Mouse (Mus musculus) myocyte (in vitro differentiated cells): ENCODE measurements around the gene Lrmda. TPM values are rescaled to one million over a fixed set of nuclear protein-coding genes. Genes with fewer than 3 reads are reported as not detected.

Source experiments
- H3K27me3 ChIP-seq: one replicate; pipeline ENCODE4 v1.6.1; 2011; ENCODE audit not compliant: control insufficient read depth, insufficient read depth, insufficient read length
- H3K36me3 ChIP-seq: one replicate; pipeline ENCODE4 v1.6.1; 2011; ENCODE audit not compliant: control insufficient read depth, insufficient read depth
- H3K4me2 ChIP-seq: one replicate; pipeline ENCODE4 v1.6.1; 2011; ENCODE audit warnings: low read depth, control low read depth
- H3K4me3 ChIP-seq: one replicate; pipeline ENCODE4 v1.5.1; 2011; ENCODE audit warnings: mild to moderate bottlenecking, control low read depth, moderate library complexity
- H3K79me2 ChIP-seq: one replicate; pipeline ENCODE4 v1.6.1; 2011; ENCODE audit not compliant: control insufficient read depth, insufficient read depth
- H3ac ChIP-seq: one replicate; pipeline ENCODE4 v1.6.1; 2011; ENCODE audit not compliant: control insufficient read depth, insufficient read length
- CEBPB ChIP-seq: IDR thresholded peaks from 2 replicates; pipeline ENCODE4 v1.6.1; 2011; ENCODE audit warnings: mild to moderate bottlenecking, moderate library complexity; ENCODE audit not compliant: poor library complexity, insufficient read depth, severe bottlenecking
- E2F4 ChIP-seq: IDR thresholded peaks from one replicate; pipeline ENCODE4 v1.6.1; 2011; ENCODE audit warnings: mild to moderate bottlenecking, control low read depth, moderate library complexity; ENCODE audit not compliant: insufficient read depth
- MAX ChIP-seq: IDR thresholded peaks from one replicate; pipeline ENCODE4 v1.6.1; 2011; ENCODE audit warnings: low read depth, mild to moderate bottlenecking, control low read depth
- MYOD1 ChIP-seq, 3 experiments: IDR thresholded peaks; one replicate each; pipeline ENCODE4 v1.6.1; 2011; ENCODE audit warnings: control low read depth in 2 of 3, low read depth in 2 of 3, mild to moderate bottlenecking in 2 of 3, moderate library complexity in 1 of 3; ENCODE audit not compliant: insufficient read length in 2 of 3, control insufficient read depth in 1 of 3
- MYOG ChIP-seq, 3 experiments: IDR thresholded peaks; one replicate each; pipeline ENCODE4 v1.6.1; 2011; ENCODE audit warnings: control low read depth in 2 of 3, low read depth in 2 of 3, mild to moderate bottlenecking in 2 of 3; ENCODE audit not compliant: insufficient read length in 2 of 3, control insufficient read depth in 1 of 3, insufficient read depth in 1 of 3
- POLR2A ChIP-seq: IDR thresholded peaks from one replicate; pipeline ENCODE4 v1.6.1; 2011; ENCODE audit warnings: low read depth, mild to moderate bottlenecking, control low read depth, moderate library complexity; ENCODE audit not compliant: insufficient read length
- POLR2AphosphoS2 ChIP-seq: IDR thresholded peaks from one replicate; pipeline ENCODE4 v1.6.1; 2011; ENCODE audit warnings: low read depth, control low read depth; ENCODE audit not compliant: insufficient read length
- REST ChIP-seq: IDR thresholded peaks from one replicate; pipeline ENCODE4 v1.6.1; 2011; ENCODE audit warnings: mild to moderate bottlenecking, control low read depth, moderate library complexity; ENCODE audit not compliant: insufficient read depth, insufficient read length
- SRF ChIP-seq: IDR thresholded peaks from one replicate; pipeline ENCODE4 v1.6.1; 2011; ENCODE audit warnings: low read depth; ENCODE audit not compliant: control insufficient read depth, insufficient read length
- TCF12 ChIP-seq: IDR thresholded peaks from one replicate; pipeline ENCODE4 v1.6.1; 2011; ENCODE audit warnings: mild to moderate bottlenecking, control low read depth; ENCODE audit not compliant: poor library complexity, insufficient read depth, severe bottlenecking
- TCF3 ChIP-seq: IDR thresholded peaks from one replicate; pipeline ENCODE4 v1.6.1; 2011; ENCODE audit warnings: low read depth, control low read depth; ENCODE audit not compliant: insufficient read length
- USF1 ChIP-seq: IDR thresholded peaks from one replicate; pipeline ENCODE4 v1.6.1; 2011; ENCODE audit warnings: low read depth, mild to moderate bottlenecking, control low read depth, moderate library complexity
- polyA plus RNA-seq: library from polyadenylated mRNA; unstranded; fragments of >200 nt; fragmentation: generic; extraction: Trizol; gene quantifications from one replicate; pipeline ENCODE4 v1.2.1, GENCODE M21; 2012; ENCODE audit warnings: missing spikeins

The Lrmda gene
- polyA plus RNA-seq, 1 experiment = 1.9 TPM

DNA sequence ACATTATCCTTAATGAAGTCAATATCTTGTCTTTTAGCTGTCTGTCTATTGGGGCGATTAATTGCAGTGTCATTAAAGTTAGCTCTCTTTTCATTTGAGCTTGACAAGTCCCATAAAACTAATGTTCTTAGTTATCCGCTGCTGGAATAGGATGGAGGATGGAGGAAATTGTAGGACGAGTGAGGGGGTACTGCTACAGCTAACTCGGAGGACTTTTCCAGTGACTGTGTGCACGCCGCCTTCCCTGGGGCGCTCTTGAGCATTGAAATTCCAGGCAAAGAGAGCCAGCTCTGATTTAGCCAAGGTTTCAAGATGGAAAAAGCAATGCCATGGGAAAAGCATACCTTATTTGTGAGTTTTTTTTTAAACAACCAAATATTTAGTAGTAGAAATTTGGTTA, 453.9 kb downstream of the Lrmda start:
- Histone ChIP-seq H3ac (no peak overlapping the region), H3K4me2 (no peak overlapping the region), H3K36me3 (no peaks in the 10 kb centered on the region), H3K79me2 (no peaks in the 10 kb centered on the region), H3K27me3 (peaks cover 7% of the 10 kb centered on the region), H3K4me3 (no peak overlapping the region)
- TF ChIP-seq USF1 = no peak
- TF ChIP-seq POLR2A = no peak
- no peak for TF ChIP-seq CEBPB
- TF ChIP-seq REST = no peak
- TF ChIP-seq MAX = no peak
- no peak for TF ChIP-seq SRF
- no peak for TF ChIP-seq TCF12
- TF ChIP-seq POLR2AphosphoS2 = no peak
- no peak for TF ChIP-seq MYOG (IDR thresholded peaks at IDR 0.05; ENCODE audit: control insufficient read depth in 1 of 3, insufficient read depth in 1 of 3, insufficient read length in 2 of 3, low read depth in 2 of 3)
- no peak for TF ChIP-seq TCF3
- no peak for TF ChIP-seq MYOD1 (IDR thresholded peaks at IDR 0.05; ENCODE audit: control insufficient read depth in 1 of 3, insufficient read length in 2 of 3, low read depth in 2 of 3)
- TF ChIP-seq E2F4 = no peak

DNA sequence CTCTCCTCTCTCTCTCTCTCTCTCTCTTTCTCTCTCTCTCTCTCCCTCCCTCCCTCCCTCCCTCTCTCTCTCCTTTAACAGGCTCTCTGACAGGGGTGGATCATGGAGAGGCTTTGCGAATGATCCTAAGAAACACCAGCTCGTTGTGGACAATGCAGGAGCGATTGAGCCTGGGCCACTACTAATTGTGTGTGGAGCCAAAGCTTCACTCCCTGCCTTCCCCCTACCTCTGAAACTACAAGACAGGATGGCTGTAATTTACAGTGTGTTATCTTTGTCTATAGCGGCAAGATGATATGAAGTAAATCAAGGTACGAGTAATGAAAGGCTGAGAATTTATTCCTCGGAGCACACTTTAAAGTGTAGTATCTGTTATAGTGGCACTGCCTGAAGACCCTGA, 454.5 kb downstream of the Lrmda start:
- Histone ChIP-seq H3K27me3 (peaks cover 7% of the 10 kb centered on the region), H3K36me3 (no peaks in the 10 kb centered on the region), H3K79me2 (no peaks in the 10 kb centered on the region), H3K4me2 (no peak overlapping the region), H3K4me3 (no peak overlapping the region), H3ac (no peak overlapping the region)
- TF ChIP-seq MYOG (IDR thresholded peaks at IDR 0.05; ENCODE audit: control insufficient read depth in 1 of 3, insufficient read depth in 1 of 3, insufficient read length in 2 of 3, low read depth in 2 of 3) = no peak
- no peak for TF ChIP-seq REST
- TF ChIP-seq POLR2A = no peak
- no peak for TF ChIP-seq TCF3
- no peak for TF ChIP-seq MYOD1 (IDR thresholded peaks at IDR 0.05; ENCODE audit: control insufficient read depth in 1 of 3, insufficient read length in 2 of 3, low read depth in 2 of 3)
- no peak for TF ChIP-seq POLR2AphosphoS2
- no peak for TF ChIP-seq USF1
- no peak for TF ChIP-seq CEBPB
- TF ChIP-seq MAX = no peak
- no peak for TF ChIP-seq SRF
- no peak for TF ChIP-seq E2F4

DNA sequence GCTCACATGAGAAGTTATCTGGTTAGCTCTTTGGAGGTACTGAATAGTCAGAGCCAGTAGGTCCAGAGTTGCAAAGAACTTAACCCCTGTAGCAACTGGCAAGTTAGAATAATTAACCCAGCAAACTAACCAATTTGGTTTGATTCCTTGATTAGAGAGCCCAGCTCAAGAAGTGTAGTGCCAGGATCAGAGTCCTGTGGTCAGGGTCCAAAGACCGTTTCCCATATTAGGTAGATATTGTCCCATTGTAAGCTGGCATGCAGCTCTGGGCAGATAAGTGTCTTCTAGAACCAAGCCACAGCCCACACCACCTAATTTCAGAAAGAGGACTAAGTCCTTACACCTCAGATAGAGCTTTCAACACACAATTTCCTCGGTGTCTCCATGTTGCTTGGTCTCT, 473.8 kb downstream of the Lrmda start:
- no peak overlapping the region for H3ac ChIP-seq
- H3K27me3 ChIP-seq = peaks cover 16% of the 10 kb centered on the region
- TF ChIP-seq MAX (no peak), USF1 (no peak), TCF3 (no peak), E2F4 (no peak), MYOD1 (IDR thresholded peaks at IDR 0.05; ENCODE audit: control insufficient read depth in 1 of 3, insufficient read length in 2 of 3, low read depth in 2 of 3) (no peak)
- H3K36me3 ChIP-seq = no peaks in the 10 kb centered on the region
- no peak overlapping the region for H3K4me3 ChIP-seq
- no peak overlapping the region for H3K4me2 ChIP-seq
- H3K79me2 ChIP-seq = no peaks in the 10 kb centered on the region

DNA sequence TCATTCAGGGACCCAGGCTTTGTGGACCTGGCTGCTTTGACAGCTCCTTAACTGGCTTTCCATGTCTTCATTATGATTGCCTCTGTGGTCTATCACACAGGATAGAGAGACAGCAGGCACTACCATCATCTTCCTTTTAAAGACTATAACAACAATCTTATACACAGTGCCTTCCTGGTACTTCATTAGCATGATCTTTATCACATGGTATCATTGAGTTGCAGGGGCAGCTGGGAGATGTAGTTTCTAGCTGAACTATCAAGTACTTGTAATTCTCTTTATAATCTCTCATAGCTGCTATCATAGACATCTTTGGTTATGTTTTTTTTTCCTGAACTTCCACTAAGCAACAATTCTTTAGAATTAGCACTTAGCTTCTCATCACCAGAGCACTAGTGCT, 474.8 kb downstream of the Lrmda start:
- TF ChIP-seq TCF3 (no peak), SRF (no peak), MAX (no peak), E2F4 (no peak), TCF12 (no peak), REST (no peak)
- no peak overlapping the region for H3ac ChIP-seq
- H3K4me3 ChIP-seq = no peak overlapping the region
- H3K27me3 ChIP-seq = peaks cover 16% of the 10 kb centered on the region
- no peaks in the 10 kb centered on the region for H3K79me2 ChIP-seq
- no peak overlapping the region for H3K4me2 ChIP-seq
- no peaks in the 10 kb centered on the region for H3K36me3 ChIP-seq

DNA sequence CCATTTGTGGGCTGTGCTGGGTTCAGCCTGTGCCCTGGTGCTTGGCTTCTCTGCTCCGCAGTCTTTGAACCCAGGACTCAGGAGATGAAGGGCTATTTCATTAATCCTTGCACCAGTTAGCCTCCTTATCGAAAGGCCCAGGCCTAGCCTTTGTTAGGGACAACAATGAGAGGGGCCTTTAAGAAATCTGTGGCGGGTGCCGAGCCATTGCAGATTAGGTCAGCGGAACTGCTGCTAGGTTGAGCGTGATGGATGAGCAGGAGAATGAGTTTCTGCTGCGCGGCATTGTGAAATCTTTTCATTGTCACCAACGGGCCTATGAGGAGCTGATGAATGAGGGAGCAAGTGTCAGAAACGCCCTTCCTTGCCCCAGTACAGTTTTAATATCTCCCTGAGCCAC, 475.4 kb downstream of the Lrmda start:
- Histone ChIP-seq H3K4me2 (no peak overlapping the region), H3K79me2 (no peaks in the 10 kb centered on the region), H3K27me3 (peaks cover 16% of the 10 kb centered on the region), H3K4me3 (no peak overlapping the region), H3ac (no peak overlapping the region), H3K36me3 (no peaks in the 10 kb centered on the region)
- no peak for TF ChIP-seq POLR2AphosphoS2
- TF ChIP-seq MAX = no peak
- TF ChIP-seq REST = no peak
- no peak for TF ChIP-seq POLR2A
- no peak for TF ChIP-seq E2F4
- no peak for TF ChIP-seq TCF12
- no peak for TF ChIP-seq SRF
- TF ChIP-seq TCF3 = no peak
- TF ChIP-seq MYOG (IDR thresholded peaks at IDR 0.05; ENCODE audit: control insufficient read depth in 1 of 3, insufficient read depth in 1 of 3, insufficient read length in 2 of 3, low read depth in 2 of 3) = no peak
- TF ChIP-seq CEBPB = no peak
- no peak for TF ChIP-seq MYOD1 (IDR thresholded peaks at IDR 0.05; ENCODE audit: control insufficient read depth in 1 of 3, insufficient read length in 2 of 3, low read depth in 2 of 3)
